Mouse (Mus musculus) heart, postnatal 10 days (tissue): ENCODE measurements at regions not wholly inside any gene's neighbourhood (a gene's known extent, or its start where the extent isn't known, plus 50 kb on each side); places are given as distances from the start of the nearest gene placed in this dataset.
A peak's percentile ranks its signal among the peaks of the same experiment; 100 is the strongest.

Experiments
- DNase-seq, 2 experiments: peaks; one replicate each; pipeline ENCODE4 v3.0.0; 2021
- intact Hi-C: fragments of 180-260 bp; cut with DNase I; formaldehyde crosslinking; loops from one replicate; pipeline ENCODE4 v1.15.1; 2025

DNA sequence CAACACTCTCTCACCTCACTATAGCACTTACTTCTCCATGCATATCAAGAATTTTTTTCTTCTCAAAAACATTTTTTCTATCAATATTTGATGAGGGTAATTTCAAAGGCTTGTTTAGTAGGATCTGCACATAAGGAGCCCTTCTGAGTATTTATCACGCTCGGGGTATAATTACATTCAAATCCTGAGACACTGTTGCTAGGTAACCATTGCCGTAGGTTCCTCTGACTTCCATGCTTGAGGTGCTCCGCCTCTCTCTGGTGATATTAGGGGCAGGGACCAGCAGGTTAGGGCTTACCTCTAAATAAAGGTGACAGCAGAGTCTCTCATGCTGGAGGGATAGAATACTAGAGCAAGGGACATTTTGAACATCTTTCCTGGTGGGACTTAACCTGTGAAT, 54.4 kb upstream of the 9630041A04Rik start:
- intact Hi-C loops = no loop called here
- no peak for DNase-seq

DNA sequence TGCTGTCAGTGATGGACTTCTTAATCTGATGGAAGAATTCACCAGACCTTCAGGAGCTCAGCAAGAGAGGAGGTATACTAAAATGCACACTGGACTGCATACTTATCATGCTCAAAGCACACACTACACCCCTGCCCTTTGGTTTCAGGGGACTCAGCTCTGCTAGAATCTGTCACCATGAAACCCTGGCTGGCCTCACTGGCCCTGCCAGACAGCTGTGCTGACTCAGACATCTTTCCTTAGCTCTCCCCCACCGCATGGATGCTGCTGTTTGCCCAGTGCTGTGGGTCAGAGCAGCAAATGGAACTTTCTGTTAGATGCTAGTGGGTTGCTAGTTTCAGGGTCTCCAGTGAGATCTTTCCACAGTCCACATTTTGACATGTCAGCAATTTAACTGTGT, 64.9 kb upstream of the 9630041A04Rik start:
- peak; percentile 2 to 6 for DNase-seq
- intact Hi-C loops = no loop called here

DNA sequence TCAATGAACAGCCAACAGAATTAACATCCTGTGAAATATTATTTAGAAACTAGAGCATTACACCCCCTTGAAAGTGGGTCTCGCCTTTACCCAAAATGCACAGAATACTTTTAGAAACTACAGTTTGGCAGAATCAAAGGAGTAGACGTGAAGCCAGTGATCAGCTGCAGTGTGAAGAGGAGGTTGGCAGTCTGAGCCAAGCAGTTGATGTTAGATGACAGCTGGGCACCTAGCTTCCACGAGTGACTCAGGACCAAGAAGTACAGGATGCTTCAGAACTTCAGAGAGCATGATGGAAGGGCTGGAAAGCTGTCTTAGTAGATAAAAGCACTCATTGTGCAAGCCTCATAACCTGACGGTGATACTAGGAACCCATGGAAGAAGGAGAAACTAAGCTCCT, 65.6 kb upstream of the 9630041A04Rik start:
- intact Hi-C loops = no loop called here
- DNase-seq = no peak

DNA sequence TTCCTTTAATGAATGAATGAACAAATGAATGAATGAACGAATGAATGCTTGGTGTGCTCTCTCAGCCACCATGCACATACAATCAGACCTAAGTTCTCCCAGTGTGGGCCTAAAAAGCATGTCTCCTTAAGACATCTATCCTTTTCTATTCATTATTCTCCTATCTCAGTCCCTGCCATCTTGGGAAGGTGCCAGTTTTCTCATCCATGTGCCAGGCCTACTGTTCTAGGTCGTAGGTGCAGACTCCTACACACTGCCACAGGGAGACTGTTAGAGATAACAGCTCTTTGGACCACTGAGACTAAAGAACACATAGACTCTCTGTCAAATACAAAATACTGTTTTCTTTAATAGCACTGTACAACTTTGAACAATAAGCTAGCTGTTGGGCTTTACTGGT, 66.2 kb upstream of the 9630041A04Rik start:
- DNase-seq = no peak
- intact Hi-C loops = no loop called here

DNA sequence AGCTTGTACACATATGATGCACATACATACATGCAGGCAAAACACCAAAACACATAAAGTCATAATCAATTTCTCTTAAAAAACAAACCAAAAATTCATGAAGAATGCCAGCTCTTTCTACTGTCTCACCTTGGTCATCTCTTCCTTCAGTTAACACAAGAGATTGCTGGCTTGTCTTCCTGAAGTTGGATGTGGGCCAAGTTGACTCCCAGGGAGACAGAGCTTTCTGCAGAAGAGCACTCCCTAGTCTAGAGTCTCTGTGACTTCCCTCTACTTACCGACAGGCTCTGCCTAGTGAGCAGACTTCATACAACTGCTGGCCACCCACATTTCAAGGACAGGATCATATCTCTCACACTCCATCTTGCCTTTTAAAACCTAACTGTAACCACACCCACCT, 70.7 kb upstream of the 9630041A04Rik start:
- intact Hi-C loops = no loop called here
- DNase-seq = no peak

DNA sequence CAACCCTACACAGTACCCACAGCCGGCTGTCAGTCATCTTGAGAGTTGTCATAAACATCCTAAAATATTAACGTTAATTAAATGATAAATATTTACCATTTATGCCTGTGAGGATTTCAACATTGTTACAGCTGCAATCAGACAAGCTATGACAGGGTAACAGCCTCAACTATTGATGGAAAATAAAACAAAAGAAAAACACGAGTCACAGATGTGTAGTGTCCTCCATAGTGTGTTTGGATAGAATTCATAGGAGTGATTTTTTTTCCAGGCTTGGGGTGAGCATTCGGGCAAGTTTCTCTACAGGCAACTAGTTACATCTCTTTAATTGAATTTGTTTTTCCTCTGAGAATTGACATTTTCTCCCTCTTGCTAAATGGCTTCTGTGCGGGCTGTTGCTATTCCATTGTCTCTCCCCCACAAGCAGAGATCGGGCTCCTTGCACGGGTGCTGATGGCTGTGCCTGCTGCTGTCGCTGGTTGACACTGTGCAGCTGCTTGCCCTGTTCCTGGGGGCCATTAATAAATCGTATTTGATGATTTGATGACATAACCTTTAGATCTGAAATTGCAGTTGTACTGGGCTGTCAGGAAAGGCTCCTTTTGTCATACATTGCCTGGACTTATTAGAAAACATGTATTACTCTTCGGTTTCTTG, 120.6 kb upstream of the 9630041A04Rik start:
- intact Hi-C loops = no loop called here
- DNase-seq = no peak

DNA sequence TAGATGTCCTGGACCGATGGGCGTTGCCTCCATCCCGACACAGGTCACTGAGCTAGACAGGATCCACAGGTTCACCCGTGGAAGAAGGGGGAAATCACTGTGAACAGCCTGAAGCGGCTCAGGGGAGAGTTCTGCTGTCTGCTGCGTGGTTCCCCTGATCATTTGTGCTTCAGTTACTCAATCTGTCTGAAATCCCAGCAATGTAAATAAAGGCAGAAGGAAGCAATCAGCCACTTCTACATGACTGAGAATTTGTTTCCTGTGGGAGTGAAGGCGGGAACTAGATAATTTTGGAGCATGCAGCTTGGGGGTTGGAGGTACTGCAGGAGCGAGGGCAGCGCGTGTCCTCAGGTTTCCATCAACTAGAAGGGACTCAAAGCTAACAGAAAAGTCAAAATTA, 122.3 kb upstream of the 9630041A04Rik start:
- no peak for DNase-seq
- intact Hi-C loops = no loop called here

DNA sequence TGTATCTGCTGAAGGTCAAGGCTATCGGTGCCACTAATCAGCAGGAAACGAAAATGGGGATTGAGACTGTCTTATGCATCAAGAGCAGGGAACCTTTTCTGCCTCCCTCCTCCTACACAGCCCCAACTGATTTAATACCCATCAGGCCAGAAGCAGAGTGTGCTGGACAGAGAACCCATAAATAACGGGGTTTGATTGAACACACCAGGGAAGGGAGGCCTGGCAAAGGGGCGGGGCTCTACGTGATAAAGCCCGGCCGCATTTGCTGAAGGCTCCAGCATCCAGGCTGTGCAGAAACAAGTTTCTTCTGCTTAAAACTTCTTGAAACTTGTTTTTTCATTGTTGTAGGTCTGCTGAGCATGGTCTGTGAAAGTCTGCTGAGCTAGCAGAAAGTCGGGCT, 127.4 kb upstream of the 9630041A04Rik start:
- intact Hi-C loops = no loop called here
- no peak for DNase-seq

DNA sequence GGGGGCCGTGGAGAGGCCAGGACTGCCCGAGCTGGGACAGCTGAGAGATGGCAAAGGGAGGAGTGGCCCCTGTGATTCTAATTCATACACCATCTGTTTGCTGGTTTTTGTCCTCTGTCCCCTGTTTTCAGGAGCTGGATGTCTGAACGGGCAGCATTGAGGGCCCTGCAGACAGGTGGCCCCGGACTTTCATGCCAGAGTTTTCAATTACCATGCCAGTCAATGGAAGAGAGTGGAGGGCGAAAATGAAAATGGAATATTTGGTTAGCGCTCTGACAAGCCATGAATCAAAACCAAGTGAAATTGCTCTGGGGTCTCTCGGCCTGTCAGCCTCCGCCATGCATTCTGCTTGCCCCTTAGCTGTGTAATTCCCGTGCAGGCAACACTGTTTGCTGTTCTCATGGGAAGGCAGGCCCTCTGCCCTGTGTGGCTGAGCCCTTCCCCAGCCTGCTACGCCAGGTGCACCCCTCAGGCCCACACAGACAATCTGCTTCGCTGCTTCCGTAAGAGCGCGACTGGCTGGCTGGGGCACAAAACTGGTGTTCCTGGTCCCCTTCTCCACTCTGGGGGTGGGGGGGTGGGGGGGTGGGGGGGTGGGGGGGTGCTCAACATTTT, 127.9 kb upstream of the 9630041A04Rik start:
- no peak for DNase-seq
- intact Hi-C loops = no loop called here

DNA sequence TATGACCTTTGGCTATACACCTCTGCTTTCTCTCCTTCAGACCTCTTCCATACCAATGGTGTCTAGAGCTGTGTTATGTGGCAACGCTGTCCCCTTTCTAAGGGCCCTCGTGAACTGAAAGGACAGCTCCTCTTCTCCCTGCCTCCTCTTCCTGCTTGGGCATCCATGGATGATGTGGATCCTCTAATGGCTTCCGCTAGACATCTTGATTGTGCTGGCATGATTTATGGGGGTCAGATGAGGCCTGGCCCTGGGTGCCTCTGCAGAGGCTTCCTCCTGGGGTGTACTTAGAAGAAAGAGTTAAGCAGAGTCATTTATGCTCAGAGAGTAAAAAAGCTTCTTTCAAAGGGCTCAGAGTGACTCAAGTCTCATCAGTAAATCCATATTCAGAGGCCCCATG, 131.5 kb upstream of the 9630041A04Rik start:
- intact Hi-C loops = no loop called here
- DNase-seq = no peak

DNA sequence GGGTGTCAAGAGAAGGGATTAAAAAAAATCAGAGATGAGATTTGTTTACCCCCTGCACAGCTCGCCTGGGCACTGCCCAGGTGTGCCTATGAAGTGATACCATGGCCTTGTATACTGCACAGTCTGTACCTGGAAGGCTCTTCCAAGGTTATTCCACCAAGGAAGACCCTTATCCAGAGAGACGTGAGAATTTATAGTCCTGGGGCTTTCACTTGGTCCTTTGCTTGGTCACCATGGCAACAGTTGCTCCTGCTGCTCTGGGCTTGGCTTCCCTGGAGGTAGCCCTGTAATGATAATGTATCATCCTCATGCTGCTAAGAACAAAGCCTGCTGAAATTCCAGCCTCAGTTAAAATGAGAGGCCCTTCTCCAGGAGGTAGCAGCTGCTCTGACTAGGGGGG, 143.7 kb upstream of the 9630041A04Rik start:
- intact Hi-C loops = no loop called here

DNA sequence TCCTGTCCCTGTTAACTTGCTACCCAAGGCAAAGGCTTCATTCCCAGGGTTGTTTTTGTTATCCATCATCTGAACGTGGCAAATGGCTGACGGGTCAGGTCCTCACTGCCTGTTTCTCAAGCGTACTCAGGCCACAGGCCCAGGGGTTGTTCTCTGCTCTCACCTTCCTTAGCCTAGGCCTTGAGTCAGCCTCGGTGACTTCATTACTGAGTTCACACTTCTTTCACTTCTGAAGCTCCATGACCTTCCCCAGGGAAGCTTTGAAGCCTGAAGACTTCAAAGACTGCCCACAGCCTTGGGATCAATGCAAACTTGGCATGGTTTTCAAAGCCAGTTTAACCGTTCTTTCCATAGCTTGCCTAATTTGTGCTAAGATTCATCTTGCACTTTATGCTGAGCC, 145.3 kb upstream of the 9630041A04Rik start:
- no peak for DNase-seq
- intact Hi-C loops = no loop called here

More for the DNA sequence above, 143.7 kb upstream of the 9630041A04Rik start:
- DNase-seq = no peak

DNA sequence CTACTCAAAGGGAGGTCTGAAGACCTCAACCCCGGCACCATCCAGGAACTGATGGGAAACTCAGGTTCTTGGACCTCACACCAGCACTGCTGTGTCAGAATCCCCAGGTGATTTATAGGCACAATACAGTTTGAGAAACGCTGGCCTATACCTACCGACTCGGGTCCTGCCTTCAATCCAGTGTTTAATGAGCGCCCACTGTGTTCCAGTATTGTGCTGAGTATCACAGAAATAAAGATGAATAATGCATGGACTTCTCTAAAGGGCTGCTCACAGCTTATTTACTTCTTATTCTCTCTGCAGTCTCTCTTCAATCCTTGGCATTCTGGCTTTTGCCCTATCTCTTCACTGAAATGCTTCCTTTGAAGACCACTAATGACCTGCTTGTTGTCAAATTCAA, 146.8 kb upstream of the 9630041A04Rik start:
- DNase-seq = no peak

DNA sequence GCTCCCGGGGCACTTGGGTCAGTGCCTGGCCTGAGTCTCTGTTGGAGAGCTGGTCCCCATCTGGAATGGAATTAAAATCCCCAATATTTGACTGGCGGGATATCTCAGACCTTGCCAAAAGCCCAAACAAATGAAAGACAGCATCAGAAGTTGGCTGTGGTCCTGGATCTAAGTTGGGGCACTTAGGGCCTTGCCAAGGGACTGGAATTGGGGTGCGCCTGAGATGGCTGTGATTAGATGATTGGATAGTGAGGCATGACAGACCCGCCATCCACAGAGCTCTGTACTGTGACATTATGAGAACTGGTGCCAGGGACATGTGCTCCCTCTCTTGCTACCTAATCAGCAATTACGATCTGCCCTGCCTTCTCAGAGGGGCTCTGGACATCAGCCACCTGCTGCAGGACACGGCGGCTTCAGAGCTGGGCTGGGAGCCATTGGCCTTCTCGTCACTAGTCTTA, 151.0 kb upstream of the 9630041A04Rik start:
- intact Hi-C loops = no loop called here
- no peak for DNase-seq

More for the DNA sequence above, 146.8 kb upstream of the 9630041A04Rik start:
- intact Hi-C loops = no loop called here

DNA sequence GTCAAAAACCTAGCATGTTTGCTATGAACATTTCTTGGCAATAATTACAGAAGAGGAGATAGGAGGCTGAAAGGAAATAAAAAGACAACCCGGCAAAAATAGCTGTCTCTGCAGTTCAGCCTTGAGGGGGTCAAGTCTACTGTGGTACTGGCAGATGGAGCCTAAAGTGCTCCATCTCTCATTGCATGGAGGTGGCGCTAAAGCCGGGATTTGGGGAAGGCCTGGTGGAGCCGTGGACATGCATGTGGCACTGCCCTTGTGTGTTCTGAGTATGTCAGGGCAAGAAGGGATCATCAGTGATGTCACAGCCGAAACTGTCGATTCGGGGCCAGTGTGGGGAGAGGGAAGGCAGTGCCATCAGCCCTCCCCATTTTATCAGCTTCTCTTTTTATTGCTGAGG, 161.3 kb upstream of the 9630041A04Rik start:
- intact Hi-C loops = no loop called here
- no peak for DNase-seq

DNA sequence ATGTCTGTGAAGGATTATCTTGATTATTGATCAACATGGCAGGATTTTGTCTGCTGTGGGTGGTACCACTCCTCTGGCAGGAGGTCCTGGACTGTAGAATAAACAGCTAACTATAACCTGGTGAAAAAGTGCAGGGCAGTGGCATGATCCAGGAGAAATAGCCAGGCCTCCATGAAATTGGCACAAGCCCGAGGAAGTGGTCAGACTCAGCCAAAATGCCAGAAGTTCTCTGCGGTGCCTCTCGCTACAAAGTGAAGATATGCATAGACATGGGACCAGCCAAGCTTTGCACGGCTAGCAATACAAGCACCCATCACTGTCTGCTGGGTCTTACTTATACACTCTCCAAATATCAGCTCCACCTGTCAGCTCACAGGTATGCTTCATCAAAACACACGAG, 167.6 kb upstream of the 9630041A04Rik start:
- intact Hi-C loops = no loop called here
- DNase-seq = no peak

DNA sequence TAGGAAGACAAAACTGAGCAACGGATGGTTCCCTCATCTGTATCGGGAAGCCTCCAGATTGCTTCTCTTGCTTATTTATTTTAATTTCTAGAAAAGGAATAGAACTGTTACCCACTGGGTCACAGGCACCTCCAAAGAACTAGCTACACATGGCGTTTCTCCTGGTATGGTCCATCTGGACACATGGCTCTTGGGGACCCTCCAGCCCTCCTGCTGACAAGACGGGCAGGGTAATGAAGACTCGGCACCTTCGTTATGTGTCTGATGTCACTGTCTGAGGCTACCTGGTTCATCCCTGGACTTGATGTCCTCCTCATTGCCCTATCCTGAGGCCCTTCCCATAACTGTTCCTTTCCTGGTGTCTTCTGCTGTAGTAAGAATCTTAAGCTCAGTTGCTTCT, 170.3 kb upstream of the 9630041A04Rik start:
- intact Hi-C loops = loop anchor here (2.0 kb wide), 3 partner anchors 315 to 855 kb away; no protein-coding TSS in a partner anchor
- DNase-seq = no peak

DNA sequence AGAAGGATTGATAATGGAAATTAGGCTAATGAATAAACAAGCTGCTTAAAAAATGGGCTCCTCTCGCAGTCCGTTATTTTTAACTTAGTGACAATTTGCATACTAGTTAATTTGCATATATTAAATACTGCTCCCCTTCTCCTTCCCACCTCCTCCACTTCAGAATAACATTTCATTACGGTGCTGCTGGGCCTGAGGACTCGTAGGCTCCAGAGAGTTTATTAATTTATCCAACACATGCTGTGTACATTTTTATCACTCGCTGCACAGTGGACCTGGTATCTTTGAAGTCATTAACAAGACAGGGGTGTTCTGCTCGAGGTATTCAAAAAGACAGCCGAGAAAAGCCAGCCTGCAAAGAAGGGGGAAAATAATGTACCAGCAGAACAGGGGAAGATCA, 170.7 kb upstream of the 9630041A04Rik start:
- intact Hi-C loops = loop anchor here (1.0 to 2.0 kb wide), 4 partner anchors 316 to 856 kb away; no protein-coding TSS in a partner anchor

DNA sequence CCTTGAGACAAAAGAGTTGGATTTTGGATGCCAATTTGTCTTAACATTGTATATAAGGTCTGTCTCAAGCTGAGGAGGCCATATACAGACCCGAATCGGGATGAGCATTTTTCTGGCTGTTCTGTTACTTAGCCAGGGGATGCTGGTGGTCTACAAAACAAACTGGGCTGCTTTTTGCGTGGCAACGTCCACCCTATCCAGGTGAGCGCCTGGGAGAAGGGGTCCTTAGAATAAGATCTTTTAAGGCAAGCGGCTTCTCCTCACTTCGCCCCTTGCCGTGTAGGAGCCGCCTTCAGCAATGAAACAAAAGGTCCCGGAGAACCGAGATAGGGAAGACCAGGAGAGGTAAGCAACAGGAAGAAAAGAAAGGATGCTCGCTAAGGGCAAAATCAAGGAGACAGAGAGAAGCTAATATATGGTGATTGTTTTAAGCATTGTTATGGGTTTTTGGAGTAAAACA, 171.2 kb upstream of the 9630041A04Rik start:
- intact Hi-C loops = loop anchor here (1.0 to 2.0 kb wide), 4 partner anchors 316 to 856 kb away; no protein-coding TSS in a partner anchor
- no peak for DNase-seq

More for the DNA sequence above, 170.7 kb upstream of the 9630041A04Rik start:
- no peak for DNase-seq

DNA sequence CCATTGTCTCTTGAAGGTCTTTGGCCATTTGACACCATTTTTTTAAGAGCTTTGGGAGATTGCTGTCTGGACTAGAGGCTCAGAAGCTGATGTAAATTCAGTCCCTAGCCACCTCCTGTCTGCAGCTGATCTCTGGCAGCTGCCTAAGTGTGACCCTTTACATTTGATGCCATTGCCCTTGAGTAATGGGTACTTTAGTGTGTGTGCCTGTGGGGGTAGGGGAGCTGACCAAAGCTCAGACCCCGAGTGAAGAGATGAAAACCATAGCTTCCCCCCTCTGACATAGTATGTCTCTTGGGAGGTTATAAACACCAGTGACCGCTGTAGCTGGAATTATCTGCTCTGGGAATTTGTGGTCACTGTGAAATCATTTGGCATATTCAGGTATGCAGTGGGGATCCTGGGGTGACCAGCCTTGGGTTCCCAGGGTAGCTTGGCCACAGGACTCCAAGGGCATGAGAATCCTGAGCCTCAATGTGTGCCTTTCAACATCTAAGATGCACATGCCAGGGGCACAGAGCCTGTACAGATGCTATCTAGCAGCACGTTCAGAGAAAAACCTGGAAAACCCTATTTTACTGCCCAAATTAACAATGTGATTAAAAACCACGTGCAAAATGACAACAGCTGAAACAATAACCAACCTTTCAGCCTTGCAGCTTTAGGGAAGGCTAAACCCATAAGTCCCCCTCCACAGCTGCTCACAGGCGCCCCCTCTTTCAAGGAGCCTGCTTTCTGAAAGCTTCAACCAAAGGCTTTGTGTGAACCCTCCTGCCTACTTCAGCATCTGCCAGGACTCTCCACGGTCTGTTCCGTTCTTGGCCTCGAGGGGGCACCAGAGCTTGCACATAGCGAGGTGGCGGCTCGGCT, 171.9 kb upstream of the 9630041A04Rik start:
- intact Hi-C loops = loop anchor here (1.0 to 10.0 kb wide), 5 partner anchors 317 to 857 kb away; no protein-coding TSS in a partner anchor
- DNase-seq = peak; percentile 88 to 92

DNA sequence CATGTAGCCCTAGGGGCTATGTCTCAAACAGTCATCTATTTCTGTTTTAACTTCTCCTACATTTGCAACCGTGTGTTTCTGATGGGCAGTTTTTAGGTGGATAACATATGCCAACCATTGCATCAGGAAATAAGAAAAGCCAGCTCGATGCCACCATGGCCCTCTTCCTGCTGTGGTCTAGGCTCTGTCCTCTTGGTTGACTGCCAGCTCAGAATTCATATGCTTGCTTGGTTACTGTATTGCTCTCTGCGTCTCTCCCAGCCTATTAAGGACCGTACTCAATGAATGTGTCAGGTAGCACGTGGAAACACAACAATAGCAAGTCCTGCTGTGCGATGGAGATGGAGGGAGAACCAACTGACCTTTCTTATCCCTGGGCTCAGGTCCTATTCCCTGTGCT, 174.4 kb upstream of the 9630041A04Rik start:
- no peak for DNase-seq
- intact Hi-C loops = loop anchor here (10.0 kb wide), 1 partner anchor 502 kb away; no protein-coding TSS in a partner anchor
